ENCODE assay signal across 11 mouse cellular contexts in genomic region chr11:21058415-21058781, GRCm38 (mm10).
"Had no signal": no experiment of that assay in that cellular context is flagged by ENCODE, and none has a peak within 500 bp of the region (broad histone marks: within the 10 kb centered on the region; RNA-seq: fewer than 3 reads in every experiment).

No protein-coding gene starts in this region.

- H3K27ac ChIP-seq: layer of hippocampus, adult 2 months; limb, embryonic 10.5 days; midbrain, embryonic 13.5 days had no signal

- DNase-seq: kidney, adult 18-20 months; kidney, postnatal 10 days; kidney, postnatal 4 days; lung, adult 18-20 months; retina, postnatal 1 day; right cerebral cortex, postnatal 4 days; thymus, adult 2 months; thymus, postnatal 25 days had no signal

- H3K9me3 ChIP-seq: limb, embryonic 10.5 days; midbrain, embryonic 13.5 days had no signal

- H3K27me3 ChIP-seq: midbrain, embryonic 13.5 days had no signal

- ATAC-seq: midbrain, embryonic 13.5 days had no signal

- H3K4me3 ChIP-seq: layer of hippocampus, adult 2 months; limb, embryonic 10.5 days; midbrain, embryonic 13.5 days had no signal

- H3K36me3 ChIP-seq: limb, embryonic 10.5 days; midbrain, embryonic 13.5 days had no signal

- H3K9ac ChIP-seq: midbrain, embryonic 13.5 days had no signal

- H3K4me2 ChIP-seq: midbrain, embryonic 13.5 days had no signal
